Mouse (Mus musculus): ENCODE measurements around the gene Mmp3. TPM values are rescaled to one million over a fixed set of nuclear protein-coding genes. Genes with fewer than 3 reads are reported as not detected.

The Mmp3 gene
- polyA plus RNA-seq (2017; shearing (Covaris generic)) = under 1 TPM in 1 of 2 experiments, not detected in 1; 0.08 TPM

DNA sequence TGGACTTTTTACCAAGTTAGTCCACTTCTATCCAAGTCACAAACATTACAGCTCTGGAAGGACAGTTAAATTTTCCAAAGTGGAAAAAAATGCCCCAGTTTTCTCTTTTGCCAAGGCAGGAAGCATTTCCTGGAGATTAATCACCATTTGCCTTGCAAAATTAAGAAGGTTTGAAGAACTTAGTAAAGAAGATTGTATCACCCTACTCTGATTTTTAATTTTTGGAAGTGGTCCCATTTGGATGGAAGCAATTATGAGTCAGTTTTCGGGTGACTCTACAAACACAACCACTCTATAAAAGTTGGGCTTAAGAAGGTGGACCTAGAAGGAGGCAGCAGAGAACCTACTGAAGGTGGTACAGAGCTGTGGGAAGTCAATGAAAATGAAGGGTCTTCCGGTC lies at the start of gene Mmp3:
TSS of gene Mmp3 (plus strand) at position 301 of the 400 bp plus-strand sequence.

GRCm38 (mm10) chr9:7502051-7502450 lies 56.4 kb downstream of the Mmp3 start, which contains the start of gene Mmp10:
Mmp10 (plus strand) TSS chr9:7502352.

Other genes starting within 250 kb of the Mmp3 start
- not detected for gene Mmp13, start 173.3 kb upstream of the Mmp3 start, polyA plus RNA-seq (2017; shearing (Covaris generic))
- gene Mmp12, start 101.4 kb upstream of the Mmp3 start, polyA plus RNA-seq (2017; shearing (Covaris generic)) = under 1 TPM; 0.17 to 0.51 TPM
- gene Mmp1b, start 57.8 kb upstream of the Mmp3 start, polyA plus RNA-seq (2017; shearing (Covaris generic)) = under 1 TPM in 1 of 2 experiments, not detected in 1; 0.20 TPM
- gene Mmp10, start 56.5 kb downstream of the Mmp3 start, polyA plus RNA-seq (2017; shearing (Covaris generic)) = under 1 TPM in 1 of 2 experiments, not detected in 1; 0.54 TPM
- gene Mmp8, start 112.6 kb downstream of the Mmp3 start, polyA plus RNA-seq (2017; shearing (Covaris generic)) = 1 to 10 TPM in 1 of 2 experiments, under 1 TPM in 1; 0.31 to 1.6 TPM
- under 1 TPM; 0.12 to 0.39 TPM for gene Mmp27, start 125.6 kb downstream of the Mmp3 start, polyA plus RNA-seq (2017; shearing (Covaris generic))
- gene Mmp20, start 182.4 kb downstream of the Mmp3 start, polyA plus RNA-seq (2017; shearing (Covaris generic)) = not detected
- not detected for gene Mmp7, start 246.3 kb downstream of the Mmp3 start, polyA plus RNA-seq (2017; shearing (Covaris generic))